Mouse (Mus musculus): ENCODE measurements around the gene Kdm7a.

Kdm7a gene

GRCm38 (mm10) chr6:39205650-39206580, 674 bp downstream of the Kdm7a start:
- DNase-seq (ENCODE audit: low spot score): peak; percentile 32

GRCm38 (mm10) chr6:39205064-39205649, 1.4 kb downstream of the Kdm7a start:
- DNase-seq (ENCODE audit: low spot score): peak; percentile 91

GRCm38 (mm10) chr6:39204444-39204843, 2.1 kb downstream of the Kdm7a start:
- DNase-seq (ENCODE audit: low spot score): no peak

GRCm38 (mm10) chr6:39203236-39203635, 3.4 kb downstream of the Kdm7a start:
- peak; percentile 8 for DNase-seq (ENCODE audit: low spot score)

- no peak for DNase-seq (ENCODE audit: low spot score)
Observed at GRCm38 (mm10) chr6:39193006-39193405, 13.6 kb downstream of the Kdm7a start.

- no peak for DNase-seq (ENCODE audit: low spot score)
Observed at GRCm38 (mm10) chr6:39191518-39191917, 15.1 kb downstream of the Kdm7a start.

GRCm38 (mm10) chr6:39187227-39187626, 19.4 kb downstream of the Kdm7a start:
- DNase-seq (ENCODE audit: low spot score): peak; percentile 58

- DNase-seq (ENCODE audit: low spot score): no peak
Observed at GRCm38 (mm10) chr6:39169089-39169488, 37.5 kb downstream of the Kdm7a start.

- no peak for DNase-seq (ENCODE audit: low spot score)
Observed at GRCm38 (mm10) chr6:39164891-39165290, 41.7 kb downstream of the Kdm7a start.

- DNase-seq (ENCODE audit: low spot score): no peak
Observed at GRCm38 (mm10) chr6:39161975-39162374, 44.6 kb downstream of the Kdm7a start.

GRCm38 (mm10) chr6:39146041-39146440, 60.5 kb downstream of the Kdm7a start:
- DNase-seq (ENCODE audit: low spot score): peak; percentile 60

GRCm38 (mm10) chr6:39132556-39132955, 74.0 kb downstream of the Kdm7a start:
- DNase-seq (ENCODE audit: low spot score): no peak

GRCm38 (mm10) chr6:39131480-39131879, 75.1 kb downstream of the Kdm7a start:
- no peak for DNase-seq (ENCODE audit: low spot score)

- DNase-seq (ENCODE audit: low spot score): no peak
Observed at GRCm38 (mm10) chr6:39124719-39125118, 81.9 kb downstream of the Kdm7a start.

GRCm38 (mm10) chr6:39120685-39121084, 85.9 kb downstream of the Kdm7a start:
- no peak for DNase-seq (ENCODE audit: low spot score)

GRCm38 (mm10) chr6:39118456-39118881, 88.1 kb downstream of the Kdm7a start:
- peak; percentile 46 for DNase-seq (ENCODE audit: low spot score)

- peak; percentile 67 for DNase-seq (ENCODE audit: low spot score)
Observed at GRCm38 (mm10) chr6:39117584-39118455, 88.8 kb downstream of the Kdm7a start, which contains the start of gene Parp12. Parp12 (minus strand) TSS chr6:39118349.

- DNase-seq (ENCODE audit: low spot score): no peak
Observed at GRCm38 (mm10) chr6:39115438-39115837, 91.2 kb downstream of the Kdm7a start.

- DNase-seq (ENCODE audit: low spot score): no peak
Observed at GRCm38 (mm10) chr6:39113141-39113540, 93.4 kb downstream of the Kdm7a start.

GRCm38 (mm10) chr6:39112701-39113100, 93.9 kb downstream of the Kdm7a start:
- no peak for DNase-seq (ENCODE audit: low spot score)

GRCm38 (mm10) chr6:39106812-39107211, 99.8 kb downstream of the Kdm7a start:
- no peak for DNase-seq (ENCODE audit: low spot score)

- DNase-seq (ENCODE audit: low spot score): no peak
Observed at GRCm38 (mm10) chr6:39104631-39105030, 102.0 kb downstream of the Kdm7a start.

All from embryo, embryonic 10.5 days (tissue).